Mouse (Mus musculus): ENCODE data around the gene Snai3. TPM values are rescaled to one million over a fixed set of nuclear protein-coding genes. Genes with fewer than 3 reads are reported as not detected.

The Snai3 gene
- total and polyA plus RNA-seq, 2 experiments from 2014 or later = not detected

DNA sequence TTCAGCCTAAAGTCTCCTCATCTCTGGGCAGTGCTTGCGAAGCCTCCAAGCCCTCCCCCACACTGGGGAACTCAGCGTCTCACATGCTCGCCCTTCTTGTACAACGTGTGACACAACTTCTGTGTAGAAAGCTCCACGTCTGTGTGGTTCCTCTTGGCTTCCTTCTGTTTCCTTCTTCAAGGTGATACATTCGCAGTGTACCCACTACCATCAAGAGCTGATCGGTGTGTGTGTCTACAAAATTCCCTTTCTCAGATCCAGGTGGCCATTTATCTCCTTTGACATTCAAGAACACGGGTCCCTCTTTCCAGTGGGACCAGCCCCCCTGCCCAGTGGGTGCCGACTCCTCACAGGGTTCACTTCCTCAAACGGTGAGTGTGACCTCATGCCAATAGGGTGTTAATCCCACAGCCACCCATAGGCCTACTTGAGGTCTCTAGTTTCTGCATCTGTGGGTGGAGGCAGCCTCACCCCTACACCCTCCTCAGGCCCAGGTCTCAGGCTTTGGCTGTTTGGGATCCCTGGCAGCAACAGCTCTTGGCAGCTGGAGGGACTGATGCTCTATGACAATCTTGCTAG is 30.4 kb downstream of the Snai3 start:
- WGBS = 86% methylated on average over 10 of the region's 10 CpGs
- H3K4me2 ChIP-seq (ENCODE audit: low read depth) = no peak overlapping the region

DNA sequence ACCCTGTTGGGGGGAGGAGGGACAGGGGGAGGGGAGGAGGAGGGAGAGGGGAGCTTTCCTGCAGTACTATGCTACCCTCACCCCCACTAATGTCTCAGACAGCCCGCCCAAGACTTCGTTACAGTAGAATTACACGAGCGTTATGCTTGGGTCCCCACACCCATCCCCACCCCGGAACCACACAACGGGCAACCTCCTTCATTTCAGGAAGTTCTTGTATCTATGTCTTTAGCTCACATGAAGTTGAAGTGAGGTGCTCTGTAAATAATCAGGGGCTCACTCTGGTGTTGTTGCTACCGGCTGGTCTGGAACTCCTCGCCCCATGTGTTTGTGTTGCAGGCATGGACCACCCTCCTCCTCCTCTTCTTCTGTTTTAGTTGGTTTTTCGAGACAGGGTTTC is 32.4 kb downstream of the Snai3 start:
- H3K27ac ChIP-seq (ENCODE audit: low read depth, low read length) = no peak overlapping the region
- no peak overlapping the region for H3K4me3 ChIP-seq (ENCODE audit: low read depth, low read length)
- no peaks in the 10 kb centered on the region for H3K27me3 ChIP-seq (ENCODE audit: insufficient read depth, low read length)
- DNase-seq = no peak
- no peak for TF ChIP-seq CTCF (IDR thresholded peaks at IDR 0.05; ENCODE audit: low read depth)
- ATAC-seq = no peak
- WGBS = 87% methylated on average over 9 of the region's 9 CpGs
- no peaks in the 10 kb centered on the region for H3K9me3 ChIP-seq (ENCODE audit: low read length)
- H3K36me3 ChIP-seq (ENCODE audit: insufficient read depth) = no peaks in the 10 kb centered on the region
- no peak overlapping the region for H3K9ac ChIP-seq
- no peak overlapping the region for H3K4me2 ChIP-seq (ENCODE audit: low read depth)
- 0 out of 2 replicates have a peak, but pooled peaks cover 4% of the 10 kb centered on the region for H3K4me1 ChIP-seq (ENCODE audit: insufficient read depth)

More for the DNA sequence above, 30.4 kb downstream of the Snai3 start:
- TF ChIP-seq CTCF (IDR thresholded peaks at IDR 0.05; ENCODE audit: low read depth) = no peak
- Histone ChIP-seq H3K9ac (no peak overlapping the region), H3K4me1 (ENCODE audit: insufficient read depth) (0 out of 2 replicates have a peak, but pooled peaks cover 4% of the 10 kb centered on the region), H3K4me3 (ENCODE audit: low read depth, low read length) (no peak overlapping the region), H3K9me3 (ENCODE audit: low read length) (no peaks in the 10 kb centered on the region), H3K27ac (ENCODE audit: low read depth, low read length) (no peak overlapping the region), H3K36me3 (ENCODE audit: insufficient read depth) (peaks cover 12% of the 10 kb centered on the region), H3K27me3 (ENCODE audit: insufficient read depth, low read length) (no peaks in the 10 kb centered on the region)
- DNase-seq (no peak), ATAC-seq (no peak)

DNA sequence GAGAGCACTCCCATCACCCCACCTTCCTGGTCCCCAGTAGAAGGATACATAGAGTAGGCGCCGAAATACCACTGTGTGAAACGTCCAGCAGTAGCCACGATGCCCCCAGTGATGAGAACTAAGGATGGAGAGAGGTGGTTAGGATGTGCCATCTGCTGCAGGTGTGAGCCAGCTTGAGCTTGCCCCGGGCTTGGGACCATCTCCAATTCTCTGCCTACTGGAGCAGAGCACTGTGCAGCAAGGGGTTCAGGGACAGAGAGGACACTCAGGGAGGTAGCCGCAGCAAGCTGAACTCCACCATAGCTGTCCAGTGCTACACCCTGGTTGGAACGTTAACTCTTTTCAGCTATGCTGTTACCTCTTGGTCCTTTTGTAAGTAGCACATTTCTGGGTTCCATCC is 32.9 kb downstream of the Snai3 start:
- no peak for TF ChIP-seq CTCF (IDR thresholded peaks at IDR 0.05; ENCODE audit: low read depth)
- Histone ChIP-seq H3K4me2 (ENCODE audit: low read depth) (no peak overlapping the region), H3K9me3 (ENCODE audit: low read length) (no peaks in the 10 kb centered on the region), H3K36me3 (ENCODE audit: insufficient read depth) (no peaks in the 10 kb centered on the region), H3K4me1 (ENCODE audit: insufficient read depth) (0 out of 2 replicates have a peak, but pooled peaks cover 4% of the 10 kb centered on the region), H3K9ac (no peak overlapping the region), H3K4me3 (ENCODE audit: low read depth, low read length) (no peak overlapping the region), H3K27me3 (ENCODE audit: insufficient read depth, low read length) (no peaks in the 10 kb centered on the region), H3K27ac (ENCODE audit: low read depth, low read length) (no peak overlapping the region)
- DNase-seq (no peak), ATAC-seq (no peak)
- WGBS = 89% methylated on average over 7 of the region's 7 CpGs

DNA sequence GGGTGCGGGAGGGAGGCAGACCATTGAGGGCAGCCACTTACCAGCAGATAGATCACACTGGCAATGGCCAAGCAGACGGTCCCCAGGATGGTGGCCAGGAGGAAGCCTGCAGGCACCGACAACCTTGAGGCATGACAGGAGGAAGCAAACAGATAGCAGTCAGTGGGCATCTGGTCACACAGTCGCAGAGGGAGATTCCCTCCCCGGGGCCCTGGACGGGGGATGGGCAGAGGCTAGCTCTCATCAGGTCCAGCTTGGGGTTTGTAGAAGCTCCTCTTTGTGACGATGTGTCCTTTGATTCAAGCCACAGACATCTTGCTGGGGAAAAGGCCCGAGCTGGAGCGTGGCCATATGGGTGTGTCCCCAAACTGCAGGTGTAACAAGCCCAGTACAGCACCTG is 34.4 kb downstream of the Snai3 start:
- 85% methylated on average over 9 of the region's 9 CpGs for WGBS
- H3K27ac ChIP-seq (ENCODE audit: low read depth, low read length) = no peak overlapping the region
- no peak overlapping the region for H3K4me3 ChIP-seq (ENCODE audit: low read depth, low read length)
- H3K4me1 ChIP-seq (ENCODE audit: insufficient read depth) = no peaks in the 10 kb centered on the region
- no peaks in the 10 kb centered on the region for H3K9me3 ChIP-seq (ENCODE audit: low read length)
- DNase-seq = no peak
- H3K36me3 ChIP-seq (ENCODE audit: insufficient read depth) = no peaks in the 10 kb centered on the region
- no peak overlapping the region for H3K9ac ChIP-seq
- no peak for TF ChIP-seq CTCF (IDR thresholded peaks at IDR 0.05; ENCODE audit: low read depth)
- H3K27me3 ChIP-seq (ENCODE audit: insufficient read depth, low read length) = no peaks in the 10 kb centered on the region
- H3K4me2 ChIP-seq (ENCODE audit: low read depth) = no peak overlapping the region
- ATAC-seq = no peak

DNA sequence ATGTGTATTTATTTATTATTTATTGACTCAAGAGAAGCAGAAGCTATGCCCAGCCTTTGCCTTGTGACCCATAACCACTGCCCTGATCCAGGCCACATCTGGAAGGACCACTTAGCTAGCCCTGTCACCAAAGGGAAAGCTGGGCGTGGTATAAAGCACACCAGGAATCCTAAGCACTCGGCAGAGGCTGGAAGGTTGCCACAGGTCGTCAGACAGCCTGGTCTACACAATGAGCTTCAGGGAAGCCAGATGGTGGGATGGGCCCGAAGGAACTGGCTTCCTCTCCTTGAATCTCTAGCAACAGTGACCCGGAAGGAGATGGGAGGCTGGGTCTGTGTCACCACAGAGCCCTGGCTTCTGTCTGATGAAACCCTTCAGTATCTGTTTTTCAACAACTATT is 36.9 kb downstream of the Snai3 start:
- Histone ChIP-seq H3K9ac (no peak overlapping the region), H3K4me3 (ENCODE audit: low read depth, low read length) (no peak overlapping the region), H3K4me2 (ENCODE audit: low read depth) (no peak overlapping the region), H3K27ac (ENCODE audit: low read depth, low read length) (no peak overlapping the region), H3K27me3 (ENCODE audit: insufficient read depth, low read length) (no peaks in the 10 kb centered on the region), H3K4me1 (ENCODE audit: insufficient read depth) (no peaks in the 10 kb centered on the region), H3K9me3 (ENCODE audit: low read length) (no peaks in the 10 kb centered on the region), H3K36me3 (ENCODE audit: insufficient read depth) (peaks cover 3% of the 10 kb centered on the region; the same call in 1 of the 2 replicates)
- TF ChIP-seq CTCF (IDR thresholded peaks at IDR 0.05; ENCODE audit: low read depth) = no peak
- WGBS = 50% methylated on average over 5 of the region's 5 CpGs
- DNase-seq (no peak), ATAC-seq (no peak)

DNA sequence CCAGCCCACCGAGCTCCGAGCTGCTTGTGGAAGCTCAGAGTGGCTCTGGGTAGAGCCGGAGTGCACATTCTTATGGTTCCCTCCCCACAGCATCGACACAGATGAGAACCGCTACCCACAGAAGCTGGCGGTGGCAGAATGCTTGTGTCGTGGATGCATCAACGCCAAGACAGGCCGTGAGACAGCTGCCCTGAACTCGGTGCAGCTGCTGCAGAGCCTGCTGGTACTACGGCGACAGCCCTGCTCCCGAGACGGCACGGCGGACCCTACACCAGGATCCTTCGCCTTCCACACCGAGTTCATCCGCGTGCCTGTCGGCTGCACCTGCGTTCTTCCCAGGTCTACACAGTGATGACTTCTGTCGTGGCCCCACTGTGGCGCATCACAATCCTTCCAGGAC is 37.3 kb downstream of the Snai3 start:
- Histone ChIP-seq H3K4me1 (ENCODE audit: insufficient read depth) (no peaks in the 10 kb centered on the region), H3K9ac (no peak overlapping the region), H3K4me3 (ENCODE audit: low read depth, low read length) (no peak overlapping the region), H3K27me3 (ENCODE audit: insufficient read depth, low read length) (no peaks in the 10 kb centered on the region), H3K36me3 (ENCODE audit: insufficient read depth) (peaks cover 6% of the 10 kb centered on the region; the same call in 1 of the 2 replicates), H3K4me2 (ENCODE audit: low read depth) (no peak overlapping the region), H3K27ac (ENCODE audit: low read depth, low read length) (no peak overlapping the region), H3K9me3 (ENCODE audit: low read length) (no peaks in the 10 kb centered on the region)
- WGBS = 92% methylated on average over 24 of the region's 24 CpGs
- TF ChIP-seq CTCF (IDR thresholded peaks at IDR 0.05; ENCODE audit: low read depth) = no peak
- ATAC-seq (no peak), DNase-seq (no peak)

DNA sequence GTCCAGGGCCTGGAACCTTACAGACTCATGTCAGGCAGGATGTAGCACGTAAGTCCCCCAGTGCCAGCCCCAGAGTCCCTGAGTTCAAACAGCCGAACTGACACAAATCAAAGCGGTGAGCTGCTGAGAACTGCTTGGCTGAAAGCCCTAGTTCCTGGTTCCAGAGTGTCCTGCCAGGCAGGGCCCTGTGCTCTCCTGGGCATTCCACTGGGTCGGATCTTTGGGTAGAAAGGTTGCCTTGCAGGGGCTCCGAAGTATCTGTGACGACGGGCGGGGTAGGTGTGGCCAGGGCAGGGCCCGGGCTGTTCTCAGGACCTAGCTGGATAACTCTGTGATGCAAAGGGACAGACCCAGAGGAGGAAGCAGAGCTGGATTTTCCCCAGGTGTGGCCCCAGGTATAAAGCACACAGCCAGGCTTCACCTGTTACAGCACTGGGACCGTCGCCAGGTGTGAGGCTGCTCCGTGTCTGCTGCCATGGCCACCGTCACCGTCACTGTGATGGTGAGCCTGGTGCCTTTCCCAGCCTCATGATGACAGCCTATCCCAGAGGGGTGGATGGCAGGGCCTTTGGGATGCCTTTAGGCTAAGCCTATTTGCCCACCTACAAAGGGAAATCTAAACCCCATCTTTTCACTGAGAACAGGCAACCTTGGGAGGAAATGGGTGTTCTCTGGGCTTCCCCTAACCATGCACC is 39.0 kb downstream of the Snai3 start, which contains the start of gene Il17c:
TSS of gene Il17c (plus strand) at position 645 of the 695 bp plus-strand sequence.
- no peak within 1 kb of the TSS for H3K4me2 ChIP-seq (ENCODE audit: low read depth)
- H3K9me3 ChIP-seq (ENCODE audit: low read length) = no peaks in the 10 kb centered on the region
- 83% methylated on average over 14 of the region's 14 CpGs for WGBS
- ATAC-seq = no peak
- H3K36me3 ChIP-seq (ENCODE audit: insufficient read depth) = peaks cover 20% of the 10 kb centered on the region
- no peak within 1 kb of the TSS for H3K4me3 ChIP-seq (ENCODE audit: low read depth, low read length)
- no peaks in the 10 kb centered on the region for H3K27me3 ChIP-seq (ENCODE audit: insufficient read depth, low read length)
- no peak for TF ChIP-seq CTCF (IDR thresholded peaks at IDR 0.05; ENCODE audit: low read depth)
- DNase-seq = no peak
- no peak within 1 kb of the TSS for H3K27ac ChIP-seq (ENCODE audit: low read depth, low read length)
- no peak within 1 kb of the TSS for H3K9ac ChIP-seq
- no peaks in the 10 kb centered on the region for H3K4me1 ChIP-seq (ENCODE audit: insufficient read depth)

Measured in forebrain, postnatal 0 days (tissue).